Mouse (Mus musculus): ENCODE measurements at regions not wholly inside any gene's neighbourhood (a gene's known extent, or its start where the extent isn't known, plus 50 kb on each side); places are given as distances from the start of the nearest gene placed in this dataset.

GRCm38 (mm10) chr13:44156546-44156945 is 372.0 kb downstream of the Cd83 start:
- TF ChIP-seq CTCF (IDR thresholded peaks at IDR 0.05; ENCODE audit: borderline replicate concordance, extremely low read depth, insufficient read depth, insufficient read length): no peak
- no peak for TF ChIP-seq POLR2A (IDR thresholded peaks at IDR 0.05; ENCODE audit: borderline replicate concordance, extremely low read depth, insufficient read depth, insufficient read length, poor library complexity, severe bottlenecking)

All from brain, embryonic 14.5 days (tissue).